Mouse (Mus musculus) kidney, adult 2 months (tissue): ENCODE results near the gene Cyp2d10.
"Not testable (repeated sequence)": the region's sequence is repeated elsewhere in the genome, so short reads cannot be mapped to it uniquely, and the experiment has no call there.

Experiments
- CTCF ChIP-seq: fragments of 200-500 bp; conservative IDR thresholded peaks from 2 replicates; pipeline ENCODE4 v1.5.1; 2011; ENCODE audit warnings: low read depth, mild to moderate bottlenecking, control low read depth, low read length, moderate library complexity, mixed read lengths; ENCODE audit not compliant: insufficient read depth, insufficient read length
- POLR2A ChIP-seq: fragments of 200-500 bp; IDR thresholded peaks from one replicate; pipeline ENCODE4 v1.6.1; 2011; ENCODE audit warnings: low read depth, low read length, control low read depth

DNA sequence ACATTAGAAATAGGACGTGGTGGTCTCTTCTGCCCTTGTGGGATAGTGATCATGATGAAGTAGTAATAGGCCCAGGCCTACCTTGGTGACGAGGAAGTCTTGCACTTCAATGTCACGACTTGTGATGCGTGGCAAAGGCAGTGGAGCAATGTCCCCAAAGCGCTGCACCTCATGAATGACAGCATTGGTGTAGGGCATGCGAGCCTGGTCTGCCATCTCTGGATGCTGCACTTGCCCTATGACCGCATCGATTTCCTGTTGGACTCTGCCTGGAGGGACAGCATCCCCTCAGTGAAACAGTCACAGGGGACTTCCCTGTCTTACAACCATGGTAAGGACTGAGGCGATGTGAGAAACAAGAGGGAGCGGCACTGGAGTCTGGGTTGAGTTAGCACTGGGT is 17.1 kb downstream of the Cyp2d10 start:
- not testable (repeated sequence) for TF ChIP-seq CTCF, POLR2A
